Mouse (Mus musculus): Measurements from ENCODE around the gene Pip4k2b. TPM values are rescaled to one million over a fixed set of nuclear protein-coding genes. Genes with fewer than 3 reads are reported as not detected.
"Not testable (repeated sequence)": the region's sequence is repeated elsewhere in the genome, so short reads cannot be mapped to it uniquely, and the experiment has no call there.

Gene Pip4k2b
- polyA plus RNA-seq, 1 experiment = not detected

- WGBS = 75% methylated on average over 14 of the region's 14 CpGs
- no peak overlapping the region for H3K4me3 ChIP-seq (ENCODE audit: insufficient read depth, low read depth, low read length)
- H3K27ac ChIP-seq (ENCODE audit: insufficient read depth, low read depth, low read length) = no peak overlapping the region
- TF ChIP-seq CTCF (IDR thresholded peaks at IDR 0.05; ENCODE audit: insufficient read depth, low read depth, low read length) (no peak), POLR2A (IDR thresholded peaks at IDR 0.05; ENCODE audit: insufficient read depth, low read depth, low read length) (no peak)
- no peaks in the 10 kb centered on the region for H3K4me1 ChIP-seq (ENCODE audit: control insufficient read depth, insufficient read depth, low read length)
Measured at GRCm38 (mm10) chr11:97714784-97715760, 29.4 kb downstream of the Pip4k2b start.

DNA sequence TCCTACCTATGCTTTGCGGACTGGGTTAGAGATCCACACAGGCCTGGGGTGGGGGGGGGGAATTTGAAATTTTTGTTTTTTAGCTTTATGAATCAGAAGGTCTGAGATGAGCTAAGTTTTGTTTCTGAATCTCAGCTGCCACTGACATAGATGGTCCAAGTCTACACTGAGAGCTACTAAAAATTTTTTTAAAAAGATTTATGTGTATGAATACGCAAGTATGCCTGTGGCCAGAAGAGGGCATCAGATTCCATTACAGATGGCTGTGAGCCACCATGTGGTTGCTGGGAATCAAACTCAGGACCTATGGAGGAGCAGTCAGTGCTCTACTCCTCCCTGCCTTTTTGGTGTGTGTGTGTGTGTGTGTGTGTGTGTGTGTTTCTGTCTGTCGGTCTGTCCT, 30.1 kb downstream of the Pip4k2b start:
- WGBS = 96% methylated on average over 3 of the region's 3 CpGs
- TF ChIP-seq CTCF (IDR thresholded peaks at IDR 0.05; ENCODE audit: insufficient read depth, low read depth, low read length) = no peak
- TF ChIP-seq POLR2A (IDR thresholded peaks at IDR 0.05; ENCODE audit: insufficient read depth, low read depth, low read length) = no peak

GRCm38 (mm10) chr11:97713896-97714295, 30.6 kb downstream of the Pip4k2b start:
- no peak for TF ChIP-seq POLR2A (IDR thresholded peaks at IDR 0.05; ENCODE audit: insufficient read depth, low read depth, low read length)
- TF ChIP-seq CTCF (IDR thresholded peaks at IDR 0.05; ENCODE audit: insufficient read depth, low read depth, low read length) = no peak
- Histone ChIP-seq H3K4me3 (ENCODE audit: insufficient read depth, low read depth, low read length) (no peak overlapping the region), H3K4me1 (ENCODE audit: control insufficient read depth, insufficient read depth, low read length) (no peaks in the 10 kb centered on the region), H3K27ac (ENCODE audit: insufficient read depth, low read depth, low read length) (no peak overlapping the region)
- WGBS = 65% methylated on average over 8 of the region's 8 CpGs

More for the DNA sequence above, 30.1 kb downstream of the Pip4k2b start:
- Histone ChIP-seq H3K27ac (ENCODE audit: insufficient read depth, low read depth, low read length) (no peak overlapping the region), H3K4me3 (ENCODE audit: insufficient read depth, low read depth, low read length) (no peak overlapping the region), H3K4me1 (ENCODE audit: control insufficient read depth, insufficient read depth, low read length) (no peaks in the 10 kb centered on the region)

- H3K4me1 ChIP-seq (ENCODE audit: control insufficient read depth, insufficient read depth, low read length) = no peaks in the 10 kb centered on the region
- no peak for TF ChIP-seq POLR2A (IDR thresholded peaks at IDR 0.05; ENCODE audit: insufficient read depth, low read depth, low read length)
- TF ChIP-seq CTCF (IDR thresholded peaks at IDR 0.05; ENCODE audit: insufficient read depth, low read depth, low read length) = no peak
- WGBS = 93% methylated on average over 15 of the region's 15 CpGs
- H3K27ac ChIP-seq (ENCODE audit: insufficient read depth, low read depth, low read length) = no peak overlapping the region
- no peak overlapping the region for H3K4me3 ChIP-seq (ENCODE audit: insufficient read depth, low read depth, low read length)
Measured at GRCm38 (mm10) chr11:97712286-97712685, 32.2 kb downstream of the Pip4k2b start.

GRCm38 (mm10) chr11:97711200-97711900, 33.2 kb downstream of the Pip4k2b start:
- WGBS = 81% methylated on average over 13 of the region's 13 CpGs
- Histone ChIP-seq H3K4me1 (ENCODE audit: control insufficient read depth, insufficient read depth, low read length) (no peaks in the 10 kb centered on the region; the same call in 1 of the 2 replicates), H3K27ac (ENCODE audit: insufficient read depth, low read depth, low read length) (no peak overlapping the region), H3K4me3 (ENCODE audit: insufficient read depth, low read depth, low read length) (no peak overlapping the region)
- no peak for TF ChIP-seq POLR2A (IDR thresholded peaks at IDR 0.05; ENCODE audit: insufficient read depth, low read depth, low read length)
- TF ChIP-seq CTCF (IDR thresholded peaks at IDR 0.05; ENCODE audit: insufficient read depth, low read depth, low read length) = no peak

DNA sequence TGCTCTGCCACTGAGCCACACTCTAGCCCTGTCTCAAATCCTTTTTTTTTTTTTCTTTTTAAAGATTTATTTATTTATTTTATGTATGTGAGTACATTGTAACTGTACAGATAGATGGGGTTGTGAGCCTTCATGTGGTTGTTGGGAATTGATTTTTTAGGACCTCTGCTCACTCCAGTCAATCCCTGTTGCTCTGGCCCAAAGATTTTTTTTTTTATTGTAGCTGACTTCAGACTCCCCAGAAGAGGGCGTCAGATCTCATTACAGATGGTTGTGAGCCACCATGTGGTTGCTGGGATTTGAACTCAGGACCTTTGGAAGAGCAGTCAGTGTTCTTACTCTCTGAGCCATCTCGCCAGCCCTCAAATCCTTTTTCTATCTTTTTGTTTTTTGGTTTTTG, 34.4 kb downstream of the Pip4k2b start:
- not testable (repeated sequence) for H3K27ac ChIP-seq (ENCODE audit: insufficient read depth, low read depth, low read length); H3K4me1 ChIP-seq (ENCODE audit: control insufficient read depth, insufficient read depth, low read length); H3K4me3 ChIP-seq (ENCODE audit: insufficient read depth, low read depth, low read length)
- WGBS = 77% methylated on average over 2 of the region's 2 CpGs

DNA sequence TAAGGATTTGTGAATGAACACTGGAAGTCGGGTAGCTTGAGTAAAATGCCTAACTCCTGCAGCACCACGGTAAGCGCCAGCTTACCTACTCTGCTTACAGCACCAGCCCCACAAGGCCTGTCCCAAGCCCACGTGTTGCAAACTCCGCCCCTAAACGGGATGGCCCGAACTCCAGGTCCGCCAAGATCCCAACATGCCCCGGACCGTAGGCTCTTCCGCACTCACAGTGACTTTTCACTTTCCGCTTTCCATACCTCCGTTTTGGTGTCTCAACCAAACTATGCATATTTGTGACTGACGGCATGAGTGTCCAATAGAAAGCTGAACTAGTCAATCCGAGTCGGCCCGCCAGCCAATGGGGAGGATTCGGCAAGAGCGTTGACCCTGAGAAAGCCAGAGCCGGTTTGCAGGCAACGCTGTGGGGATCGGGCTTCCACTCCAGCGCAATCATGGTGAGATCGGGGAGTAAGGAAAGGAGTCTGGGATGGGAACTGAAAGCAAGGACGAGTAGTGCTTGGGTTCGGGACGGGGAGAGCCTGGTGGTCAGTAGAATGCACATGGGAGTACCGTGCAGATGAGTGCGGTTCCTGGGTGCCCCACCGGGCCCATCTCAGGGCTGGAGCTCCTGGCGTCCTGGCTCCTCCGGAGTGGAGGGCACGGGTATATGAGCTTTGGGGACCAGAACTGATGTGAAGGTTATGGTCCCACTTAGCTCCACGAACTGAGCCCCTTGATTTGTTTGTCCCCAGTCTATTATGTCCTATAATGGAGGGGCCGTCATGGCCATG, 41.3 kb downstream of the Pip4k2b start, which contains the start of gene Psmb3:
Psmb3 (plus strand) TSS at position 361 of the 788 bp plus-strand sequence.
- under 1% methylated on average over 35 of the region's 35 CpGs for WGBS
- TF ChIP-seq CTCF (IDR thresholded peaks at IDR 0.05; ENCODE audit: insufficient read depth, low read depth, low read length) = no peak
- peak; percentile 53 for TF ChIP-seq POLR2A (IDR thresholded peaks at IDR 0.05; ENCODE audit: insufficient read depth, low read depth, low read length)
- Histone ChIP-seq H3K4me1 (ENCODE audit: control insufficient read depth, insufficient read depth, low read length) (peaks cover 24% of the 10 kb centered on the region), H3K4me3 (ENCODE audit: insufficient read depth, low read depth, low read length) (peak within 1 kb of the TSS; percentile 79), H3K27ac (ENCODE audit: insufficient read depth, low read depth, low read length) (peak within 1 kb of the TSS; percentile 84)

DNA sequence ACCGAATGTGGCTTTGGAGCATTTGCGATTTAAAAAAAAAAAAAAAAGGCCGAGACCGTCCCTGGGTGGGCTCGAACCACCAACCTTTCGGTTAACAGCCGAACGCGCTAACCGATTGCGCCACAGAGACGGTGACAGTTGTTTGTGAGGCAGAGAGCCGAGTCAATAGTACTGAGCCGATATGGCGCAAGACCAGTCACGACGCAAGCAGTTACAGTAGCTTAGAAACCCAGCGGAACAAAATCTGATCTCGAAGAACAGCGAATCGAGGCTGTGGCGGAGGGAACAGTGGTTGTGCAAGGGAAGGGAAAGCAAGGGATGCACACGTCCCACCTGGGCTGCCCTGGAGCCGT, 42.1 kb downstream of the Pip4k2b start:
- Histone ChIP-seq H3K27ac (ENCODE audit: insufficient read depth, low read depth, low read length) (peak overlapping the region; percentile 84), H3K4me3 (ENCODE audit: insufficient read depth, low read depth, low read length) (peak overlapping the region; percentile 79), H3K4me1 (ENCODE audit: control insufficient read depth, insufficient read depth, low read length) (peaks cover 33% of the 10 kb centered on the region)
- TF ChIP-seq CTCF (IDR thresholded peaks at IDR 0.05; ENCODE audit: insufficient read depth, low read depth, low read length) (no peak), POLR2A (IDR thresholded peaks at IDR 0.05; ENCODE audit: insufficient read depth, low read depth, low read length) (no peak)
- WGBS = under 1% methylated on average over 24 of the region's 24 CpGs

Data from olfactory bulb, adult 2 months (tissue).